Mouse (Mus musculus) embryonic facial prominence, embryonic 10.5 days (tissue): Measurements from ENCODE around the gene Ccdc13. TPM values are rescaled to one million over a fixed set of nuclear protein-coding genes. Genes with fewer than 3 reads are reported as not detected.

Experiments used
- DNase-seq: peaks from one replicate; pipeline ENCODE4 v3.0.0-alpha.2; 2017; ENCODE audit warnings: low spot score
- H3K27ac ChIP-seq: fragments of 300-500 bp; sonication (generic); replicated peaks from 2 replicates; pipeline ENCODE4 v1.5.1; 2016; ENCODE audit warnings: mild to moderate bottlenecking
- H3K27me3 ChIP-seq: fragments of 300-500 bp; sonication (generic); replicated peaks from 2 replicates; pipeline ENCODE4 v1.6.1; 2016; ENCODE audit warnings: low read depth, mild to moderate bottlenecking; ENCODE audit not compliant: poor library complexity, severe bottlenecking
- H3K36me3 ChIP-seq: fragments of 300-500 bp; sonication (generic); replicated peaks from 2 replicates; pipeline ENCODE4 v1.6.1; 2016; ENCODE audit warnings: mild to moderate bottlenecking, moderate library complexity
- H3K4me1 ChIP-seq: fragments of 300-500 bp; sonication (generic); 2 replicates; pipeline ENCODE4 v1.6.1; 2016
- H3K4me3 ChIP-seq: fragments of 300-500 bp; sonication (generic); 2 replicates; pipeline ENCODE4 v1.5.1; 2016; ENCODE audit warnings: mild to moderate bottlenecking, moderate library complexity
- H3K9me3 ChIP-seq: fragments of 300-500 bp; sonication (generic); 2 replicates; pipeline ENCODE4 v1.6.1; 2016; ENCODE audit warnings: mild to moderate bottlenecking
- WGBS: fragments of 180-500 bp; shearing (Covaris S2); methylation state at CpG from one replicate; pipeline ENCODE4 v1.1.7; 2016; 5-methylcytosine and 5-hydroxymethylcytosine counted together
- polyA plus RNA-seq: library from polyadenylated mRNA; unstranded; fragments of >200 nt; fragmentation: Nextera tagmentation; extraction: Ambion mirVana; gene quantifications from 2 replicates; pipeline ENCODE4 v1.2.1, GENCODE M21; 2016

Ccdc13 gene
- polyA plus RNA-seq, 1 experiment from 2014 or later = 0.83 TPM

DNA sequence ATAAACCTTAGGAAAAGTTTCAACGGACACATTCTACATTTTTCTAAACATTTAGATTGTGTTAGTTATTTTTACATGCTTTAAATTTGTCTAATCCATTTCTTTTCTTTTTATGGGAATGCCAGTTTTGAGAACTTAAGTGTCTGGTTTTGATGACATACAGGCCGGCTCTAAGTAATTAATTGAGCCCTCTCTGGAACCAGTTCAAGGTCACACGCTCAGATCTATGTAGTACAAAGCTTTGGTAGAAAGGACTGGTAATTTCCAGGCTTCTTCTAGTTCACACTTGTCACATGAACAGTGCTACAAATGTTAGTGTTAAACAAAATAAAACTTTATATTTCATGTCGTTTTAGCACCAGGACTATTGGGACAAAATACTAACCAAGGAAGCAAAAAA is 25.6 kb upstream of the Ccdc13 start:
- no peak for DNase-seq
- Histone ChIP-seq H3K27me3 (no peaks in the 10 kb centered on the region), H3K4me3 (no peak overlapping the region), H3K27ac (no peak overlapping the region), H3K9me3 (no peaks in the 10 kb centered on the region), H3K36me3 (0 out of 2 replicates have a peak, but pooled peaks cover under 1% of the 10 kb centered on the region), H3K4me1 (peaks cover 1% of the 10 kb centered on the region; the same call in 1 of the 2 replicates)
- 70% methylated on average over 4 of the region's 4 CpGs for WGBS

- H3K9me3 ChIP-seq = no peaks in the 10 kb centered on the region
- no peak overlapping the region for H3K4me3 ChIP-seq
- no peaks in the 10 kb centered on the region for H3K27me3 ChIP-seq
- no peak for DNase-seq
- peaks cover 13% of the 10 kb centered on the region for H3K4me1 ChIP-seq
- 0 out of 2 replicates have a peak, but pooled peaks cover 9% of the 10 kb centered on the region for H3K36me3 ChIP-seq
- WGBS = 86% methylated on average over 2 of the region's 2 CpGs
- no peak overlapping the region for H3K27ac ChIP-seq
Measured at GRCm38 (mm10) chr9:121860921-121861320, 21.7 kb upstream of the Ccdc13 start.

DNA sequence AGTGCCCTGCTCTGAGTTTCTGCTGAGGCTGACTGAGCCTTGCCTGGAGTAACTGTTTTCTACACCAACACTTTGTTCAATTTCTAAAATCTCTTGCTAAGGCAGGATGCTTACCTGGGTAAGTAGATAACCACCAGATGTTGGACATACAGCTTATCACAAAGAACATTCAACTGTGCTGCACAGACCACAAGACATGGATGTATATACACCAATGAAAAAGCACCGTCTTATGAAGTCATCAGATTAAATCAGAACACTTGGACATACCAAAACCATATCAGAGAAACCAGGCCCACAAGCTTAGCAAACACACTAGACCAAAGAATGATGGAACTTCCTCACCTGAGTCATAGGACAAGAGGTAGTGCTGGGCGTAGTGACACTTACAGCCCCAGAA is 20.1 kb upstream of the Ccdc13 start:
- H3K4me3 ChIP-seq = no peak overlapping the region
- H3K36me3 ChIP-seq = 0 out of 2 replicates have a peak, but pooled peaks cover 10% of the 10 kb centered on the region
- H3K27ac ChIP-seq = no peak overlapping the region
- peaks cover 13% of the 10 kb centered on the region for H3K4me1 ChIP-seq
- 92% methylated on average over 2 of the region's 2 CpGs for WGBS
- no peak for DNase-seq
- H3K27me3 ChIP-seq = no peaks in the 10 kb centered on the region
- no peaks in the 10 kb centered on the region for H3K9me3 ChIP-seq

DNA sequence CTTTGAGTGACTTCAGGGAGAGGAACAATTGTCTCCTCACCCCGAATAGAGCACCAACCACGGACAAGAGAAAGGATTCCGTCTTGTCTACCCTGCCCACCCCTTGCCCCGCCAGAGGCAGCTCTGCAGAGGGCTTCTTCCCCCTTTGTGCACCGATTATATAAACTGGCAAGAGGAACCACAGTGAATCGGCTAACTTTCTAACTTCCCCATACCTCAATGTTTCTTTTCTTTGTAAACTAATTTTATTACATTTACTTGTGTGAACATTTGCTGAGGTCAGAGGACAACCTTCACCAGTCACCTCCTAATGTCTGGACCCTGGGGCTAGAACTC is 18.9 kb upstream of the Ccdc13 start, which contains the start of gene Higd1a:
Higd1a (minus strand) TSS at position 210 of the 336 bp plus-strand sequence.
- Histone ChIP-seq H3K9me3 (no peaks in the 10 kb centered on the region), H3K36me3 (peaks cover 22% of the 10 kb centered on the region), H3K27ac (peak within 1 kb of the TSS; percentile 97), H3K4me1 (peaks cover 13% of the 10 kb centered on the region), H3K27me3 (no peaks in the 10 kb centered on the region), H3K4me3 (peak within 1 kb of the TSS; percentile 96)
- no peak for DNase-seq
- 21% methylated on average over 6 of the region's 6 CpGs for WGBS

DNA sequence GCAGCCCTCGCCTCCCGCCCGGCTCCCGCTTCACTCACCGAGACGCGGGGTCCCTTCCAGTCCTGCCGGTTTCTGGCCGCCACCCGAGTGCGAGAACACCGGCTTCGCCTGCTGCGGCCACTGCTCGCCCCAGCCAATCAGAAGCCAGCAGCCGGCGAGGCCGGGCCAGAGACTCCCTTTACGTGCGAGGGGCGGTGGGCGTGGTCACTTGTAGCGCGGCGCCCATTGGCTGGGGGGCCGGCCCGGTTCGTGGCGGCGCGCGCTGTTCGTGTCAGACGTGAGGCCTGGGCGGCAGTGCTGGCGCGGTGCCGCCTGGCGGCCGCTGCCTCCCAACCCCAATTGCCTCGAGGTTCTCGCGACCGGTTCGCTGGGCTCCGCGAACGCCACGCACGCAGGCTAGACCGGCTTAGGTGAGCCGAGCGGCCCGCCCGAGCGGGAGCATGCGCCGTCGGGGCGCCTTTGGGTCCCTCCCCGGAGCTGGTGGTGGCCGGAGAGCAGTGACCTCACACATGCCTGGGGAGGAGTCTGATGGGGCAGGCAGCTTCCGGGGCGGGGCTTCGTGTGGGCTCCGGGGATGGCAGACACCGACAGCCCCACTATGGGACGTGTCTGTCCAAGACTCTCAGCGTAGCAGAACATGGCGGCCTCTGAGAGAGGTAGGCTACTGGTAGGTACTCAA is 18.4 kb upstream of the Ccdc13 start:
- H3K27me3 ChIP-seq = no peaks in the 10 kb centered on the region
- peaks cover 13% of the 10 kb centered on the region for H3K4me1 ChIP-seq
- 0% methylated on average over 70 of the region's 70 CpGs for WGBS
- no peaks in the 10 kb centered on the region for H3K9me3 ChIP-seq
- H3K36me3 ChIP-seq = peaks cover 23% of the 10 kb centered on the region
- peak; percentile 99 for DNase-seq
- H3K27ac ChIP-seq = peak overlapping the region; percentile 97
- H3K4me3 ChIP-seq = peak overlapping the region; percentile 96

DNA sequence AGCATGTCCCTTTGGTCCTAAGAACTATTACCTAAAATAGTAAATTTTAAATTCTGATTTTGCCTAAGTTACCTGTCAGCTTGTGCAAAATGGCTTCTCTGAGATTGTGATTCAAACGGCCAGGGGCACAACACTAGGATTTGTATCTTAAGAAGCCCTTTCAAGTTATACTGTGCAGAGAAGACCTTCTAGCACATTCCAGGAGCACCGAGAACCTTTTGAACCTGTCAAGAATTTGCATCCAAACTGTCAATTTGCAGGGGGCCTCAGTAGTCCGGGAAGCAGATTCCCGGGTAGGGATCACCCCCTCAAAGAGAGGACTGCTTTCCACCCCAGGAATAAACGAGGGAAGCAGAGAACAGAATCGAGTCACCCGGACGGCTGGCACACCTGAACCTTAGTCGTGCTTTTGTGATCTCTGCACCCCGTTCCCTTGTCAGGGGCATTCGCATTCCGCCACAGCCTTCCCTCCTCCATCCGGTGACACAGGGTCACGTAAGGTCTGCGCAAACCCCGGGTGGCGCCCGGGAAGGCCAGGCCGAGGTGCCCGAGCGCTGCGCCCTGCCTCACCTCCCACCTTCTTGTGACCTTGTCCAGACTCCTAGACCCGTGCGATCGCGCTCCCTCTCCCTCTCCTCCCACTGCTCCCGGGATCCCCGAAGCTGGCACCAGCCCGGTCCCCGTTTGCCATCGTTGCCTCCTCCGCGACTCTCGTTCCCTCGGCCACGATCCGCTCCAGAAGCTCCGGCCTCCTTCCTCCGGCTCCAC is 17.6 kb upstream of the Ccdc13 start:
- WGBS = 1% methylated on average over 39 of the region's 39 CpGs
- peaks cover 29% of the 10 kb centered on the region for H3K36me3 ChIP-seq
- no peaks in the 10 kb centered on the region for H3K9me3 ChIP-seq
- no peak for DNase-seq
- peak overlapping the region; percentile 97 for H3K27ac ChIP-seq
- H3K4me1 ChIP-seq = peaks cover 13% of the 10 kb centered on the region
- H3K4me3 ChIP-seq = peak overlapping the region; percentile 96
- no peaks in the 10 kb centered on the region for H3K27me3 ChIP-seq

- H3K9me3 ChIP-seq = no peaks in the 10 kb centered on the region
- no peak overlapping the region for H3K4me3 ChIP-seq
- peaks cover 49% of the 10 kb centered on the region for H3K36me3 ChIP-seq
- H3K27me3 ChIP-seq = no peaks in the 10 kb centered on the region
- H3K4me1 ChIP-seq = peaks cover 13% of the 10 kb centered on the region
- no peak overlapping the region for H3K27ac ChIP-seq
- 95% methylated on average over 3 of the region's 3 CpGs for WGBS
- no peak for DNase-seq
Measured at GRCm38 (mm10) chr9:121854246-121854645, 15.0 kb upstream of the Ccdc13 start.

DNA sequence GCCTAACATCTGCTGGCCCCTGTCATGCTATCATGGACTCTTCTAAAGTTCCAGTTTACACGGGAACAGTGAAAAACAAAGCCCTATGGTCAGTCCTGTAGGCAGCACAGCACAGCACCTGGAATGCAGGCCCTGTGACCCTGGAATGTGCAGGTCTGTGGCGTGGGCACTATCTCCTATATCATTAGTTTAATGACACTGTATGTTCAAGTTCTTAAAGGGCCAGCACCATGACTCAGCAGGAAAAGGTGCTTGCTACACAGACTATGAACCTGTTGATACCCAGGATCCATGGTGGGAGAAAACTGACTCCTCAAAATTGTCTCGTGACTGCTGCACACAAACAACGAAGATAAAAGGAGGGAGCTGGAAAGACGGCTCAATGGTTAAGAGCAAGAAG is 8.6 kb upstream of the Ccdc13 start:
- no peak overlapping the region for H3K27ac ChIP-seq
- 81% methylated on average over 5 of the region's 5 CpGs for WGBS
- H3K4me3 ChIP-seq = no peak overlapping the region
- H3K27me3 ChIP-seq = no peaks in the 10 kb centered on the region
- H3K36me3 ChIP-seq = peaks cover 62% of the 10 kb centered on the region
- no peaks in the 10 kb centered on the region for H3K4me1 ChIP-seq
- DNase-seq = no peak
- H3K9me3 ChIP-seq = 0 out of 2 replicates have a peak, but pooled peaks cover 6% of the 10 kb centered on the region

DNA sequence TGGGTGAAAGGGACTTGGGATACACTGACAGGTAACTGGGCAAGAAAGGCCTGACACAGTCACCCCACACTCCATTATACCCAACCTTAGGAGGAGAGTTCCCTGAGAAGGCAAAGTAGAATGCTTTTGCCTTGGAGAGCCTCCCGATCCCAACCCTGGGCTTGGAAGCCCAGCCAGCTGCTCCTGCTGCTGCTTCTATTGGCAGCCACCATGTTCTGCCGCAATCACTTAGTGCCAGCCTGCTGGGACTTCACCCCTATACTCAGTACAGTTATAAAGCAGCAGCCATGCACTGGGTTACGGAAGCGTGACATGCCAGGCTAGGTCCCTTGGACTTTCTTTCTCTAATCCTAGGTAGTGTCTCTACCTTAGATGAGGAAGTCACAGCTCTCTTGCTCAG is 7.9 kb upstream of the Ccdc13 start:
- no peak overlapping the region for H3K4me3 ChIP-seq
- H3K27ac ChIP-seq = no peak overlapping the region
- H3K4me1 ChIP-seq = no peaks in the 10 kb centered on the region
- H3K9me3 ChIP-seq = 0 out of 2 replicates have a peak, but pooled peaks cover 6% of the 10 kb centered on the region
- no peaks in the 10 kb centered on the region for H3K27me3 ChIP-seq
- peaks cover 59% of the 10 kb centered on the region for H3K36me3 ChIP-seq
- 95% methylated on average over 4 of the region's 4 CpGs for WGBS
- DNase-seq = no peak

- Histone ChIP-seq H3K27me3 (peaks cover 5% of the 10 kb centered on the region; the same call in 1 of the 2 replicates), H3K9me3 (0 out of 2 replicates have a peak, but pooled peaks cover 6% of the 10 kb centered on the region), H3K36me3 (peaks cover 54% of the 10 kb centered on the region), H3K27ac (no peak overlapping the region), H3K4me3 (no peak overlapping the region), H3K4me1 (no peaks in the 10 kb centered on the region)
- DNase-seq = peak; percentile 45
- WGBS = 63% methylated on average over 10 of the region's 10 CpGs
Measured at GRCm38 (mm10) chr9:121846526-121847118, 7.4 kb upstream of the Ccdc13 start.

- Histone ChIP-seq H3K27me3 (peaks cover 19% of the 10 kb centered on the region), H3K27ac (no peak overlapping the region), H3K9me3 (0 out of 2 replicates have a peak, but pooled peaks cover 6% of the 10 kb centered on the region), H3K36me3 (peaks cover 17% of the 10 kb centered on the region), H3K4me1 (peaks cover 12% of the 10 kb centered on the region), H3K4me3 (no peak overlapping the region)
- DNase-seq = no peak
- 90% methylated on average over 2 of the region's 2 CpGs for WGBS
Measured at GRCm38 (mm10) chr9:121842914-121843313, 3.7 kb upstream of the Ccdc13 start.

- Histone ChIP-seq H3K27ac (peak overlapping the region; percentile 66; the same call in 1 of the 2 replicates), H3K36me3 (no peaks in the 10 kb centered on the region), H3K4me1 (peaks cover 12% of the 10 kb centered on the region), H3K4me3 (peak overlapping the region; percentile 62), H3K27me3 (peaks cover 25% of the 10 kb centered on the region), H3K9me3 (peaks cover 14% of the 10 kb centered on the region; the same call in 1 of the 2 replicates)
- no peak for DNase-seq
- 40% methylated on average over 7 of the region's 7 CpGs for WGBS
Measured at GRCm38 (mm10) chr9:121839622-121839965, 333 bp upstream of the Ccdc13 start.
